Mouse (Mus musculus) neural tube, embryonic 14.5 days (tissue): Measurements from ENCODE around the gene Smg1. TPM values are rescaled to one million over a fixed set of nuclear protein-coding genes. Genes with fewer than 3 reads are reported as not detected.
A peak's percentile ranks its signal among the peaks of the same experiment; 100 is the strongest.

ENCODE experiments used
- ATAC-seq: fragments of 200-750 bp; cut with Nextera tagmentation; 2 replicates; pipeline ENCODE4 v1.8.0; 2017; ENCODE audit warnings: low read depth, mild to moderate bottlenecking, moderate TSS enrichment, moderate library complexity
- H3K27ac ChIP-seq: fragments of 300-500 bp; sonication (generic); 2 replicates; pipeline ENCODE4 v1.5.1; 2014; ENCODE audit warnings: low read depth, mild to moderate bottlenecking, control low read depth, low read length, moderate library complexity, mixed read lengths
- H3K27me3 ChIP-seq: fragments of 300-500 bp; sonication (generic); 2 replicates; pipeline ENCODE4 v1.6.1; 2014; ENCODE audit warnings: low read length; ENCODE audit not compliant: control insufficient read depth, insufficient read depth
- H3K36me3 ChIP-seq: fragments of 300-500 bp; sonication (generic); 2 replicates; pipeline ENCODE4 v1.6.1; 2014; ENCODE audit warnings: low read length, mixed read lengths; ENCODE audit not compliant: control insufficient read depth, insufficient read depth
- H3K4me1 ChIP-seq: fragments of 300-500 bp; sonication (generic); 2 replicates; pipeline ENCODE4 v1.6.1; 2014; ENCODE audit warnings: low read length; ENCODE audit not compliant: control insufficient read depth, insufficient read depth
- H3K4me2 ChIP-seq: fragments of 300-500 bp; sonication (generic); 2 replicates; pipeline ENCODE4 v1.6.1; 2014; ENCODE audit warnings: mild to moderate bottlenecking, low read depth, low read length, control low read depth
- H3K4me3 ChIP-seq: fragments of 300-500 bp; sonication (generic); 2 replicates; pipeline ENCODE4 v1.5.1; 2014; ENCODE audit warnings: low read depth, low read length, control low read depth, mixed read lengths
- H3K9ac ChIP-seq: fragments of 300-500 bp; sonication (generic); replicated peaks from 2 replicates; pipeline ENCODE4 v1.6.1; 2014; ENCODE audit warnings: low read depth, mild to moderate bottlenecking, control low read depth, low read length, mixed read lengths
- H3K9me3 ChIP-seq: fragments of 300-500 bp; sonication (generic); 2 replicates; pipeline ENCODE4 v1.6.1; 2016; ENCODE audit warnings: low read length; ENCODE audit not compliant: control insufficient read depth
- WGBS: fragments of 180-500 bp; shearing (Covaris S2); extraction: QIAGEN DNeasy Blood & Tissue Kit; methylation state at CpG from one replicate; pipeline ENCODE4 v1.1.7; 2014; 5-methylcytosine and 5-hydroxymethylcytosine counted together
- polyA plus RNA-seq: library from polyadenylated mRNA; unstranded; fragments of >200 nt; fragmentation: Nextera tagmentation; extraction: Ambion mirVana; gene quantifications from 2 replicates; pipeline ENCODE4 v1.2.1, GENCODE M21; 2014

Smg1 gene
- polyA plus RNA-seq, 1 experiment from 2014 or later, result 37.4 TPM

GRCm38 (mm10) chr7:118120654-118121053 is 122.8 kb downstream of the Smg1 start:
- no peak overlapping the region for H3K9ac ChIP-seq
- no peak overlapping the region for H3K4me3 ChIP-seq
- H3K27me3 ChIP-seq, result no peaks in the 10 kb centered on the region
- H3K9me3 ChIP-seq, result no peaks in the 10 kb centered on the region
- peaks cover 17% of the 10 kb centered on the region for H3K36me3 ChIP-seq
- WGBS, result 86% methylated on average over 1 of the region's 1 CpGs
- no peaks in the 10 kb centered on the region for H3K4me1 ChIP-seq
- H3K4me2 ChIP-seq, result no peak overlapping the region
- no peak overlapping the region for H3K27ac ChIP-seq
- ATAC-seq, result no peak

DNA sequence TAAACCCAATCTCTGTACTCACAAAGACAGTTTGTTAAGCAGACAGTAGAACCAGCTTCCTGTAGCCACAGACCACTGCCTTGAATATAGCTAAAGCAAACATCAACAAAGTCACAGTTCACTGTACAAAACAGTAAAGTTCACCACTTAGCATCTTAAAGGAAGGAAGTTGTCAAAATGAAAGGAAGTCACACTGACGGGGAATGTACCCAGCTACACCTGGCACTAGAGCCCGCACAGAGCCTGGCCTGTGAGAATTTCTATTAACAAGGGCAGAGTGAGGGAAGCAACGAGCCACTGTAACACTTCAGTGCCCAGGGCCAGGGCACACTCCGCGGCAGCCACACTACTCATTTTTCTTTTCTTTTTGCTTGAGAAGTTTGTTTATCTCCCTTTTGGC is 123.5 kb downstream of the Smg1 start:
- H3K4me3 ChIP-seq, result no peak overlapping the region
- H3K9me3 ChIP-seq, result no peaks in the 10 kb centered on the region
- H3K9ac ChIP-seq, result no peak overlapping the region
- H3K4me1 ChIP-seq, result peaks cover 5% of the 10 kb centered on the region
- ATAC-seq, result no peak
- no peak overlapping the region for H3K4me2 ChIP-seq
- 88% methylated on average over 5 of the region's 5 CpGs for WGBS
- no peak overlapping the region for H3K27ac ChIP-seq
- no peaks in the 10 kb centered on the region for H3K27me3 ChIP-seq
- peaks cover 17% of the 10 kb centered on the region for H3K36me3 ChIP-seq

DNA sequence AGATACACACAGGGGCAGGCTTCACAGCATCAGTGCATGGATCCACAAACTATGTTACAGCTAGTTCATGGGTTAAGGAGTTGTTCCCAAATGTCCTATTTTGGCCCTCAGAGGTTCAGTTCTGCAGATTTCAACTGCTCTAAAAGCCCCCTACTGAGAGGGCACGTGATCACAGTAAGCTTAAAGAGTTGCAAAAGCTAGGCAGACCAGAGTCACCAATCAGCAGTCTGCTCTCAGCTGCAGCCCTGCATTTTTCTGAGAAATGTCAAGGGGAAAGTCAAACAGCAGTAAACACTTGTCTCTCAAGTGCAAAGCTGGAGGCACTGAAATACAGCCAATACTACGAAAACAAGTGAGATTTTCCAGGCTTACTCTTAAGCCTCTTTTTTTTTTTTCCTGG is 124.3 kb downstream of the Smg1 start:
- no peak overlapping the region for H3K4me3 ChIP-seq
- ATAC-seq, result no peak
- WGBS, result 61% methylated on average over 2 of the region's 2 CpGs
- no peaks in the 10 kb centered on the region for H3K27me3 ChIP-seq
- no peak overlapping the region for H3K27ac ChIP-seq
- H3K36me3 ChIP-seq, result peaks cover 21% of the 10 kb centered on the region
- no peak overlapping the region for H3K9ac ChIP-seq
- peaks cover 13% of the 10 kb centered on the region for H3K4me1 ChIP-seq
- H3K4me2 ChIP-seq, result no peak overlapping the region
- H3K9me3 ChIP-seq, result no peaks in the 10 kb centered on the region

GRCm38 (mm10) chr7:118118426-118118825 is 125.0 kb downstream of the Smg1 start:
- Histone ChIP-seq H3K4me2 (no peak overlapping the region), H3K27me3 (no peaks in the 10 kb centered on the region), H3K9me3 (no peaks in the 10 kb centered on the region), H3K36me3 (peaks cover 21% of the 10 kb centered on the region), H3K27ac (no peak overlapping the region), H3K4me1 (peaks cover 18% of the 10 kb centered on the region), H3K4me3 (no peak overlapping the region), H3K9ac (no peak overlapping the region)
- ATAC-seq, result no peak
- WGBS, result 82% methylated on average over 3 of the region's 3 CpGs

- 36% methylated on average over 4 of the region's 4 CpGs for WGBS
- Histone ChIP-seq H3K9ac (no peak overlapping the region), H3K9me3 (no peaks in the 10 kb centered on the region), H3K4me1 (peaks cover 22% of the 10 kb centered on the region), H3K4me3 (no peak overlapping the region), H3K4me2 (no peak overlapping the region), H3K27ac (no peak overlapping the region), H3K27me3 (no peaks in the 10 kb centered on the region), H3K36me3 (peaks cover 27% of the 10 kb centered on the region)
- no peak for ATAC-seq
Observed at GRCm38 (mm10) chr7:118117539-118118210, 125.8 kb downstream of the Smg1 start.

- WGBS, result 8% methylated on average over 8 of the region's 8 CpGs
- no peaks in the 10 kb centered on the region for H3K9me3 ChIP-seq
- peaks cover 30% of the 10 kb centered on the region for H3K36me3 ChIP-seq
Observed at GRCm38 (mm10) chr7:118116787-118117538, 126.5 kb downstream of the Smg1 start.

DNA sequence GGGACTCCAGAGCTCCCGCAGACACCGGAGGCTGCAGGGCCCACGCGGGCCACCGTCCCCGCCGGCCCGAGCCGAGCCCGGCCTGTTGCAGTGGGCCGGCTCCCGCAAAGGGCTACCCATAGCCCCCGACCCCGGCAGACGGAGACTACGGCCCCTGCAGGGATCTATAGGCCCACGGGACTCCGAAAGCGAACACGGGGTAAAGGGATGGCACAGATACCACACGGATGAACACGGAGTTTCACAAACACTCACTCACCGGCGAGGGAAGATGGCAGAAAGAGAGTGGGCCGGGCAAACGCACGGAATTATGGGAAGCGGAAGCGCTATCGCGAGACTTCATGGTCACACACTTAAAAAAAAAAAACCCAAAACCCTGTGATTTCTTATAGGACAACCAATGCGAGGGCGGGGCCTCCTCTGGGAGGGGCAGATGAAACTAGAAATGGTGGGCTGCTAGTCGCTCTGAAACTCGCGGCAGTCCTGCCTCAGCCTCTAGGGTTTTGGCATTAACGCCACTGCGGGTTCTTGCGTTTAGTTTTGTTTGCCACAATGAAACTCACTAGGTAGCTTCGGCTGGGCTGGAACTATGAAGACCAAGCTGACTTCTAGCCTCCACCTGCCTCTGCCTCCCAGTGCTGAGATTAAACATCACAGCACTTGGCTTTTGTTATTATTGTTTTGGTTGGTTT is 127.4 kb downstream of the Smg1 start, which contains the start of gene Rps15a:
Rps15a (minus strand) TSS at position 312 of the 692 bp plus-strand sequence.
- peak within 1 kb of the TSS; percentile 94 for H3K4me3 ChIP-seq
- H3K27me3 ChIP-seq, result no peaks in the 10 kb centered on the region
- ATAC-seq, result peak; percentile 84
- peaks cover 30% of the 10 kb centered on the region for H3K4me1 ChIP-seq
- peaks cover 38% of the 10 kb centered on the region for H3K36me3 ChIP-seq
- no peaks in the 10 kb centered on the region for H3K9me3 ChIP-seq
- H3K27ac ChIP-seq, result peak within 1 kb of the TSS; percentile 83
- H3K9ac ChIP-seq, result peak within 1 kb of the TSS; percentile 97
- peak within 1 kb of the TSS; percentile 87 for H3K4me2 ChIP-seq
- 0% methylated on average over 40 of the region's 40 CpGs for WGBS

More at GRCm38 (mm10) chr7:118116787-118117538, 126.5 kb downstream of the Smg1 start:
- H3K4me3 ChIP-seq, result peak overlapping the region; percentile 94; the same call in 1 of the 2 replicates
- H3K27me3 ChIP-seq, result no peaks in the 10 kb centered on the region
- no peak overlapping the region; the same call in 1 of the 2 replicates for H3K27ac ChIP-seq
- peaks cover 22% of the 10 kb centered on the region for H3K4me1 ChIP-seq
- H3K9ac ChIP-seq, result no peak overlapping the region
- peak; percentile 25 for ATAC-seq
- peak overlapping the region; percentile 87 for H3K4me2 ChIP-seq

- WGBS, result under 1% methylated on average over 20 of the region's 20 CpGs
- peak overlapping the region; percentile 83 for H3K27ac ChIP-seq
- ATAC-seq, result no peak; the same call in 1 of the 2 replicates
- H3K9me3 ChIP-seq, result no peaks in the 10 kb centered on the region
- H3K4me2 ChIP-seq, result peak overlapping the region; percentile 87
- peaks cover 33% of the 10 kb centered on the region for H3K4me1 ChIP-seq
- no peaks in the 10 kb centered on the region for H3K27me3 ChIP-seq
- peaks cover 37% of the 10 kb centered on the region for H3K36me3 ChIP-seq
- H3K4me3 ChIP-seq, result peak overlapping the region; percentile 94
- peak overlapping the region; percentile 97 for H3K9ac ChIP-seq
Observed at GRCm38 (mm10) chr7:118115533-118115876, 128.0 kb downstream of the Smg1 start.
